Mouse (Mus musculus) kidney, postnatal 0 days (tissue): ENCODE data around the gene Rabl3. TPM values are rescaled to one million over a fixed set of nuclear protein-coding genes. Genes with fewer than 3 reads are reported as not detected.
A peak's percentile ranks its signal among the peaks of the same experiment; 100 is the strongest.

Experiments used
- ATAC-seq: fragments of 200-750 bp; cut with Nextera tagmentation; replicated peaks from 2 replicates; pipeline ENCODE4 v1.8.0; 2017; ENCODE audit warnings: low read depth, moderate number of reproducible peaks, moderate TSS enrichment, moderate library complexity; ENCODE audit not compliant: low FRiP score
- DNase-seq: peaks from one replicate; pipeline ENCODE4 v3.0.0-alpha.2; 2016; ENCODE audit warnings: low spot score
- H3K27ac ChIP-seq: fragments of 300-500 bp; sonication (generic); 2 replicates; pipeline ENCODE4 v1.5.1; 2014; ENCODE audit warnings: mild to moderate bottlenecking
- H3K27me3 ChIP-seq: fragments of 300-500 bp; sonication (generic); 2 replicates; pipeline ENCODE4 v1.6.1; 2014; ENCODE audit warnings: low read length, mixed read lengths; ENCODE audit not compliant: insufficient read depth
- H3K36me3 ChIP-seq: fragments of 300-500 bp; sonication (generic); 2 replicates; pipeline ENCODE4 v1.6.1; 2014; ENCODE audit warnings: low read length, mixed read lengths; ENCODE audit not compliant: insufficient read depth
- H3K4me1 ChIP-seq: fragments of 300-500 bp; sonication (generic); replicated peaks from 2 replicates; pipeline ENCODE4 v1.6.1; 2014; ENCODE audit warnings: antibody characterized with exemption, low read length, mixed read lengths; ENCODE audit not compliant: insufficient read depth
- H3K4me2 ChIP-seq: fragments of 300-500 bp; sonication (generic); 2 replicates; pipeline ENCODE4 v1.6.1; 2014; ENCODE audit warnings: mild to moderate bottlenecking, low read length, moderate library complexity, mixed read lengths
- H3K4me3 ChIP-seq: fragments of 300-500 bp; sonication (generic); replicated peaks from 2 replicates; pipeline ENCODE4 v1.5.1; 2014; ENCODE audit warnings: low read depth, low read length
- H3K9ac ChIP-seq: fragments of 300-500 bp; sonication (generic); 2 replicates; pipeline ENCODE4 v1.6.1; 2014; ENCODE audit warnings: low read depth, low read length
- H3K9me3 ChIP-seq: fragments of 300-500 bp; sonication (generic); replicated peaks from 2 replicates; pipeline ENCODE4 v1.6.1; 2016; ENCODE audit warnings: low read length, inconsistent platforms, mixed read lengths
- CTCF ChIP-seq: IDR thresholded peaks from 2 replicates; pipeline ENCODE4 v1.5.1; 2016; ENCODE audit warnings: antibody characterized with exemption, low read depth, mild to moderate bottlenecking, moderate library complexity
- WGBS: fragments of 180-500 bp; shearing (Covaris S2); extraction: QIAGEN DNeasy Blood & Tissue Kit; methylation state at CpG from one replicate; pipeline ENCODE4 v1.1.7; 2014; 5-methylcytosine and 5-hydroxymethylcytosine counted together
- polyA plus RNA-seq: library from polyadenylated mRNA; unstranded; fragments of >200 nt; fragmentation: Nextera tagmentation; extraction: Ambion mirVana; gene quantifications from 2 replicates; pipeline ENCODE4 v1.2.1, GENCODE M21; 2015

Gene Rabl3
- polyA plus RNA-seq, 1 experiment from 2014 or later: 20.7 TPM

DNA sequence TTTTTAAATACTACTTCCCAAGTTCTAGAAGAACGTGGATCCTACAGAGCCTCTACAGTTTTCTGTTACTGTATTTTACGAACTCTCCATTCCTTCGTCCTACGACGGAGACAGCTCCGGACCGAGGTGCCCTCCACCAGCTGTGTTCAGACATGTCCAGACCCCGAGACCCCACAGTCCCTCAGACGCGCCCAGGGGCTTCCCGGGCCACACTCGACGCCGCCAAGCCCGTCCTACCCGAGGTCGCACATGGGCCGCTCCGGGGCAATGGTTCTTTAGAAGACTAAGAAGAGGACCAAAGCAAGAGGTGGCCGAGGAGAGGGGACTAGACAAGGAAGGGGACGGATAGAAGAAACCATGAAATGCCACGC lies 460 bp upstream of the Rabl3 start:
- no peak for TF ChIP-seq CTCF

DNA sequence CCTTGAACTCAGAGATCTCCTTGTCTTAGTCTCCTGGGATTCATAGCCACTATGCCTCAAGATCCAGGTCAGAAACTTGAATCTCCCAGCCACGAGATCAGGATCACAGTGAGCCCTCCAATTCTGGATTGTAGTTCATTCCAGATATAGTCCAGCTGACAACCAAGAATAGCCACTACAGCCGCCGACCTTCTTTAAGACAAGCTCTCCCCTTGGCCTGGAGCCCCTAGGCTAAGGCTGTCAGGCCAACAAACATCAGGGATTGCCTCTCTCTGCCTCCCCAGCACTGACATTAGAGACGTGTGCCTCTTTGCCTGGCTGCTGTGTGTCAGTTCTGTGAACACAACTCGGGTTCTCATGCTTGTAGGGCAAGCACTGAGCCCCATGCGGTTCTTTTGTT lies 1.1 kb downstream of the Rabl3 start:
- 91% methylated on average over 6 of the region's 6 CpGs for WGBS
- no peak overlapping the region for H3K4me3 ChIP-seq
- no peak for ATAC-seq
- H3K9me3 ChIP-seq: no peaks in the 10 kb centered on the region
- no peak for DNase-seq
- H3K27ac ChIP-seq: no peak overlapping the region
- no peaks in the 10 kb centered on the region for H3K27me3 ChIP-seq
- H3K9ac ChIP-seq: no peak overlapping the region
- TF ChIP-seq CTCF: no peak
- no peak overlapping the region for H3K4me2 ChIP-seq
- peaks cover 3% of the 10 kb centered on the region; the same call in 1 of the 2 replicates for H3K4me1 ChIP-seq
- H3K36me3 ChIP-seq: 0 out of 2 replicates have a peak, but pooled peaks cover 6% of the 10 kb centered on the region

More for the DNA sequence above, 460 bp upstream of the Rabl3 start:
- Histone ChIP-seq H3K4me3 (peak overlapping the region; percentile 79), H3K4me2 (peak overlapping the region; percentile 91), H3K9ac (peak overlapping the region; percentile 83), H3K4me1 (peaks cover 3% of the 10 kb centered on the region; the same call in 1 of the 2 replicates), H3K27ac (peak overlapping the region; percentile 90), H3K36me3 (peaks cover 8% of the 10 kb centered on the region; the same call in 1 of the 2 replicates), H3K27me3 (no peaks in the 10 kb centered on the region), H3K9me3 (no peaks in the 10 kb centered on the region)
- whole genome bisulfite sequencing: under 1% methylated on average over 22 of the region's 22 CpGs
- no peak for DNase-seq
- ATAC-seq: no peak

DNA sequence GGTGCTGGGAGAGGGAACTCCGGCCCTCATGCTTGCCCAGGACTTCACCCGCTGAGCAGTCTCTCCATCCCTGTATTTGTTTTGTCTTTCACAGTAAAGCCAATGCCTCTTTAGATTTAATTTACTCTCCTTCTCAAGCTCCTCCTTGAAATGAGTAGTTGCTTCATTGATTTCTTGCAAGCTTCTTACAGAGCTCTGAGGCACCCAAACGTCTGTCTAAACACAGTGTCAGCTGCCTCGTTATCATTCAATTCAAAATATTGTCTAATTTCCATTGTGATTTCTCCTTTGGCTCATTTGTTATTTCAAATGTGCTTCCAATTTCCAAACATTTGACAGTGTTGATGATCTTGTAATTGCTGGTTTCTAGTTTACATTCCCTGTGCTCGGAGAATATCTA lies 6.6 kb downstream of the Rabl3 start:
- Histone ChIP-seq H3K4me1 (no peaks in the 10 kb centered on the region), H3K4me3 (no peak overlapping the region), H3K4me2 (no peak overlapping the region), H3K27ac (no peak overlapping the region), H3K27me3 (no peaks in the 10 kb centered on the region), H3K36me3 (0 out of 2 replicates have a peak, but pooled peaks cover 6% of the 10 kb centered on the region), H3K9me3 (no peaks in the 10 kb centered on the region), H3K9ac (no peak overlapping the region)
- DNase-seq (no peak), ATAC-seq (no peak)
- 82% methylated on average over 5 of the region's 5 CpGs for WGBS
- TF ChIP-seq CTCF: no peak

DNA sequence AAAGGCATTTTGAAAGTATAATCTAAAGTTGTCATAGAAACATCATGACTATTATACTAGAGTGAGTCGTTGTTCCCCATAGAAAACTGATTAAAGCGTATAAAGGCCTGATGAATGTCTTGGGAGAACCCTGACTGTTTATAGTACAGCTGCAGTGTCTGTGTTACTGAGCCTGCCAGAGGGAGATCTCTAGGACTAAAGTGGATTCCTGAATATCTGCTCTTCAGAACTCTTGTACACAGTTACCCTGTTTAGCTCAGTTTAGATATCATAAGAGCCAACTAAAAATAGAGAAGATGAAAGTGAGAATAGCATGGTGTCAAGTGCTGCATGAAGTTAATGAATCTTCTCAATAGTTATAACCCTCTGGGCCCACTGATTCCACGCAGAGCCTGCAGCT lies 10.6 kb downstream of the Rabl3 start:
- 89% methylated on average over 3 of the region's 3 CpGs for WGBS
- H3K4me3 ChIP-seq: no peak overlapping the region
- no peak for DNase-seq
- no peak for TF ChIP-seq CTCF
- H3K9ac ChIP-seq: no peak overlapping the region
- ATAC-seq: no peak
- H3K4me2 ChIP-seq: no peak overlapping the region
- H3K27me3 ChIP-seq: no peaks in the 10 kb centered on the region
- H3K4me1 ChIP-seq: no peaks in the 10 kb centered on the region
- H3K36me3 ChIP-seq: no peaks in the 10 kb centered on the region
- H3K27ac ChIP-seq: no peak overlapping the region
- no peaks in the 10 kb centered on the region for H3K9me3 ChIP-seq

DNA sequence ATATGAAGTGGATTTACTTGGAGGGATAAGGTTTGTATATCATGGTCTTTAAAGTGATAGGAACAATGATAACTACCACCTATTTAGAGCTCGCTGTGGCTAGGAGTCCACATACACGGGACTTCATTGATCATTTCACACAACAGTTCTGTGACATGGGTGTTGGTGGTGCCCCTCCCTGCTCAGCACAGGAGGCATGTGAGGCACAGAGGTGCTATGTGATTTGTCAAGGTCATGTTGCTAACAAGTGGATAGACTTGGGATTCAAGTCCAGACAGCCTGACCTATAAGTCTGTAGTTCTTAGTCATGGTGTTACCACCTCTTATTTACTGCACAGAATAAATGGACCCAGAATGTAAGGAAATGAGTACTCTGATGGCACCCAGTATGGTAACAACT lies 11.3 kb downstream of the Rabl3 start:
- H3K4me2 ChIP-seq: no peak overlapping the region
- DNase-seq (no peak), ATAC-seq (no peak)
- 100% methylated on average over 2 of the region's 2 CpGs for WGBS
- H3K9me3 ChIP-seq: no peaks in the 10 kb centered on the region
- H3K9ac ChIP-seq: no peak overlapping the region
- H3K36me3 ChIP-seq: no peaks in the 10 kb centered on the region
- no peak overlapping the region for H3K27ac ChIP-seq
- TF ChIP-seq CTCF: no peak
- no peak overlapping the region for H3K4me3 ChIP-seq
- H3K27me3 ChIP-seq: no peaks in the 10 kb centered on the region
- H3K4me1 ChIP-seq: no peaks in the 10 kb centered on the region

DNA sequence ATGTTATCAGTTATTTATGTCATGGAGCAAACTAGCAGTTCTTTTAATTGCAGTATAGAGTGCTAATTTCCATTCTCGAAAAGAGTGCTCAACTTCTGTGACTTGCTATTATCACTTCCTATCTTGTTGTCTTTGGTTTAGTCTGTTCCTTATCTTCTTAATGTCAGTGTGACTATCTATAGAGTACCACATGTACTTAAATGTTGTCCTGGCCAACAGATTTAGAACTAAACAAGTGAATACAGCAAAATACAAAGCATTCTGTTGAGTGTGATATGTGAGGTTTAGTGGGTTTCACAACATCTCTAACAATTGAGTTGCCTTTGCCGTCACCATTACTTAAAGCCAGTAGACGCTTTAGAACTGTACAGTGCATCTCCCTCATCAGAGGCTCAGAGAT lies 13.1 kb downstream of the Rabl3 start:
- Histone ChIP-seq H3K36me3 (no peaks in the 10 kb centered on the region; the same call in 1 of the 2 replicates), H3K27ac (no peak overlapping the region), H3K9ac (no peak overlapping the region), H3K4me2 (no peak overlapping the region), H3K9me3 (no peaks in the 10 kb centered on the region), H3K27me3 (no peaks in the 10 kb centered on the region), H3K4me1 (no peaks in the 10 kb centered on the region), H3K4me3 (no peak overlapping the region)
- ATAC-seq (no peak), DNase-seq (no peak)
- 88% methylated on average over 3 of the region's 3 CpGs for WGBS
- TF ChIP-seq CTCF: no peak

DNA sequence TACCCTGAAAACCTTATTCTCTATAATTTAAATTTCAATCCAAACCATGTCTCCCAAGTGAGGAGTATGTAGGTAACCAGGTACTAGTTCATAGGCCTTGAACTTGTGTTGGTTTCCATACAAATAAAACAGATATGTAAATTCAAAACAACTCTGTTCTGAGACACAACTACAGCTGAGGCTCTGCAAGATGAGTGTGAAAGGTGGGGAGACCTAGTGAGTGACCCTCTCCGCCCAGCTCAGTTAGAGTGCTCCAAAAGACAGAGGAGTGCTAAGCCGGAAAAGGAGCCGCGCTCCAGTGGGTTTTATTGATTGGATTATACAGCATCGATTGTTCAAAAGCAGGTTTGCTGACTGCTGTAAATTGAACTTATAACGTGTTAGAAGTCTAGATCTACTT lies 22.7 kb downstream of the Rabl3 start:
- TF ChIP-seq CTCF: no peak
- DNase-seq: no peak
- 47% methylated on average over 6 of the region's 6 CpGs for WGBS
- no peaks in the 10 kb centered on the region for H3K27me3 ChIP-seq
- no peak overlapping the region for H3K9ac ChIP-seq
- H3K4me2 ChIP-seq: no peak overlapping the region
- no peaks in the 10 kb centered on the region for H3K4me1 ChIP-seq
- no peak for ATAC-seq
- H3K27ac ChIP-seq: no peak overlapping the region
- H3K36me3 ChIP-seq: no peaks in the 10 kb centered on the region; the same call in 1 of the 2 replicates
- H3K9me3 ChIP-seq: no peaks in the 10 kb centered on the region
- H3K4me3 ChIP-seq: no peak overlapping the region
